Mouse (Mus musculus): Measurements from ENCODE around the gene Slc46a1. TPM values are rescaled to one million over a fixed set of nuclear protein-coding genes. Genes with fewer than 3 reads are reported as not detected.

The Slc46a1 gene
- total RNA-seq, 4 experiments from 2014 or later: 1.4 to 3.3 (median 1.9) TPM

DNA sequence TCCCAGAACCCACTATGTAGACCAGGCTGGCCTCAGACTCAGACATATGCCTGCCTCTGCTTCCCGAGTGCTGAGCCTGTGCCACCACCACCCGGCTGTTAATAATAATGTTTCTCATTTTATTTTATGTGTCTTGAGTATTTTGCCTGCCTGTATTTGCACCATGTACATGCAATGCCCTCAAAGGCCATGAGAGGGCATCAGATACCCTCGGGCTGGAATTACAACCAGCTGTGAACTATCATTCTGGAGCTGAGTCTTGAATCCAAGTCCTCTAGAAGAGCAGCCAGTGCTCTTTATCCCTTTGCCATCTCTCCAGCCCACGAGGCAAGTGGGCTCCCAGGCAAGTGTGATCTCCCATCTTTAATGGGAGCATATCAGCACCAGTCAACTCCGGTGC, 10.2 kb upstream of the Slc46a1 start:
- DNase-seq (ENCODE audit: low spot score): peak; percentile 19

DNA sequence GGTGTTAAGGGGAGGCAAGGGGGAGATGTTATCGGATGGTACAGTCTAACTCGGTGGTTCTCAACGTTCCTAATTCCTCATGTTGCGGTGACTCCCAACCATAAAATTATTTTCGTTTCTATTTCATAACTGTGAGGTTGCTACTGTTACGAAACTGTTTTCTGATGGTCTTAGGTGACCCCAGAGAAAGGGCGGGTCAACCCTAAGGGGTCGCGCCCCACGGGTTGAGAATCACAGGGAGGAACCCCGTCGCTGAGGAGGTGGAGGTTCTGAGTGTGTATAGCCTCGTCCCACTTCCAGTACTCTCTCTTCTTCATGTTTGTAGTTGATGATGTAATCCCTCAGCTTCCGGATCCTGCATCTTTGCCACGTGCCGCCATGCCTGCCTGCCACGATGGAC, 6.8 kb upstream of the Slc46a1 start:
- DNase-seq (ENCODE audit: low spot score): no peak

DNA sequence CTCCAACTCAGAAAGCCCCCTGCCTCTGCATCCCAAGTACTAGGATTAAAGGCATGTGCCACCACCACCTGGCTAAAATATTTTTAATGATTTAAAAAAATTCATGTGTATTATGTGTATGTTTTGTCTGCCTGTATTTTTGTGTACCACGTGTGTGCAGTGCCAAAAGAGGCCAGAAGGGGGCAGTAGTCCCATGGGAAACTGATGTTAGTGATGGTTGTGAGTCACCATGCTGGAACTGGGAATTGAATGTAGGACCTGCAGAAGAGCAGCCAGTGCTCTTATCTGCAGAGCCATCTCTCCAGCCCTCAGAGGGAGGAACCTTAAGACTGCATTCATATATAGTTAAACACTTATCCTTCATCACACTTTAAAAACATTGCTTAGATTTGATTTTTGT, 3.6 kb upstream of the Slc46a1 start:
- no peak for DNase-seq (ENCODE audit: low spot score)

GRCm38 (mm10) chr11:78462669-78463068, 2.8 kb upstream of the Slc46a1 start:
- no peak for DNase-seq (ENCODE audit: low spot score)

DNA sequence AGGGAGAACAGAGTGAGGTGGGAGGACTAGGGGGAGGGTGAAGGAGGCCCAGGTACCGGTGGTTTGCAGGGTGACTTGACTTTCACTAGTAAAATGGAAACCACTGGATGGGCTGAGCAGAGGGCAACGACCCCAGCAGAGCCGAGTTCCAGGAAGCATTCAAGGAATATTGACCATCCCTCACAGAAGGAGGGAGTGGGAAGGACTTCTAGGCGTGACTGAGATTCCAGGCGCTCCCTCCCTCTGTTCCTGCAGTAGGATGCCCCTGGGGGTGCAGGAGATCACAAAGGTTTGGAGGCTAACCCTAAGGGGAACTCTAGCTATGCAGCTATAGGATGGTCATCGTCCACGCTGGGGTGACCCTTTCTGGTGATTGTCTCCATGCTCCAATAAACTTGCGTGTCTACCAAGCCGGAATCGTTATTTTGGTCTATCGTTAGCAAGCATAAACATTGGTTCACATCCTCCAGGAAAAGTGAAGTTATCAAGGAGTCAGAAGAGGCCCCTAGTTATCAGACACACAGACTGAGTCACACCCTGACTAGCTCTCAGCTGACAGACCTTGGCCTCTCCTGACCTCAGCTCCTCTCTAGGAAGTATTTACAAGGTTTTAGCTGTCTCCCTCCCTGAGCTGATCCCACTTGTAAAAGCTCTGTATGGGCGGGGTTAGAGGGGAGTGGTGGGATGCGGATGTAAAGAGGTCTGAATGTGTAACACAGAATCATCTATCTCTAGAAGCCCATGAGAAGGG, 2.0 kb upstream of the Slc46a1 start:
- no peak for DNase-seq (ENCODE audit: low spot score)

DNA sequence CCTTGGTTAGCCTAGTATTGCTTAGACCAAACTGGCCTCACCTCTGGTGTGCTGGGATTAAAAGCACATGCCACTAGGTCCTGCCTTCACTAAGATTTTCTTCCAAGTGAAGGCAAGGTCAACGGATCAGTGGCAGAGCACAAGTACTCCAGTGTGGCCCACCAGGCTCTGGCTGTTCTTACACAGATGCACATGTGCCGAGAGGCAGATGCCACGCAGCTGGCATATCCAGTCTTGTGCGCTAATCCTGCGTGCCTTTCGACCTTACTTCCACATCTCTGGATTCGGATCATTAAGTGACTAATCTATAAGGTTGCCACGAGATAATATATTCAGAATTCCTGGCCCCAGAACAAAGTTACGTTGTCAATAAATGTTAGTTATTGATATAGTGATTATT, 381 bp upstream of the Slc46a1 start:
- no peak for DNase-seq (ENCODE audit: low spot score)

DNA sequence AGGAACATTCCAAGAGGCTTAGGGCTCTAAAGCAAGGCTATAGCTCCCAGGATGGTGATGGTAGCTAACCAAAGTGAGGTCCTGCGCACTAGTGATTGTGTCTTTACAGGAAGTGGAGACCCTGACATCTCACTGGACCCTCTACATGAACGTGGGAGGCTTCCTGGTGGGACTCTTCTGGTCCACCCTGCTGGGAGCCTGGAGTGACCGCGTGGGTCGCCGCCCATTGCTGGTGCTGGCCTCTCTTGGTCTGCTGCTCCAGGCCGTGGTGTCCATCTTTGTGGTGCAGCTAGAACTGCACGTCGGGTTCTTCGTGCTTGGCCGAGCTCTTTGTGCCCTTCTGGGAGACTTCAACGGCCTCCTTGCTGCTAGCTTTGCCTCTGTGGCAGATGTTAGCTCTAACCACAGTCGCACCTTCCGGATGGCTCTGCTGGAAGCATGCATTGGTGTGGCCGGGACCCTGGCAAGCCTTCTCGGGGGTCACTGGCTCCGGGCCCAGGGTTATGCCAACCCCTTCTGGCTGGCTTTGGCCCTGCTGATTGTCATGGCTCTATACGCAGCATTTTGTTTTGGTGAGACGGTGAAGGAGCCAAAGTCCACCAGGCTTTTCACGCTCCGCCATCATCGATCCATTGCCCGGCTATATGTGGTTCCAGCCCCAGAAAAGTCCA, 880 bp downstream of the Slc46a1 start:
- no peak for DNase-seq (ENCODE audit: low spot score)

DNA sequence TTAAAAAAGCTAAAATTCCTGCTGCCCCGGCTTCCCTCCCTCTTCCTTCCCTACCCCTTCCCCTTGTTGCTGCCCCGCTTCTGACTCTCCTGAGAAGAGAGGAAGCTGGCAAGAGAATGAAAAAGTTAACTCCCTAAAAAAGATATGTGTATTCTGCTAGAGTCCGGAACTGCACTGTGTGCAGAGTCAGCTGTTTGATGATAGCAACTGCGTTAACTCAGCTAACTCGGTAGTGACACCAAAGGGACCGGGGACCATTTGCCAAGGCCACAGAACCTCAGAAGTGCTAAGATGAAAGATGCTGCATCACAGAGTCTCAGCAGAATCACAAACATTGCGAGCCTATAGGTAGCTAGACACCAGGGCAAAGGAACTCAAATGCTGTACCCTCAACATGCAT, 2.0 kb downstream of the Slc46a1 start:
- no peak for DNase-seq (ENCODE audit: low spot score)

DNA sequence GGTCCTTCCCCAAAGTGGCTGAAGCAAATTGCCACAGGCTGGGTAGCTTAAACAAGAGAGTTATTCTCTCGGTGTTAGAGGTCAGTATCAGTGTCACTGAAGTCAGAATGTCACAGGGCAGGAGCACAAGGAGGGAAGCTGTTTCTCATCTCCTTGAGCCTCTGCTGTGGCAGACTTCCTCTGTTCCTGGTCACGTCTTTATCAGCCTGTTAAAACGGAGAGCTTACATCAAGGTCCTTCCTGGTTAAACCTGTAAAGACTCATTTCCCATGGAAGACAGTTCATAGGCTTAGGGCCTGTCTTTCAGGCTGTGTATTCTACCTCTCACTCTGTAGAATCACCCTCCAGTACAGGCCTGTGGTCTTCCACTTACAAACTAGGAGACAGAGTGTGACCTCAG, 2.4 kb downstream of the Slc46a1 start:
- DNase-seq (ENCODE audit: low spot score): no peak

GRCm38 (mm10) chr11:78471326-78472103, 6.0 kb downstream of the Slc46a1 start:
- no peak for DNase-seq (ENCODE audit: low spot score)

DNA sequence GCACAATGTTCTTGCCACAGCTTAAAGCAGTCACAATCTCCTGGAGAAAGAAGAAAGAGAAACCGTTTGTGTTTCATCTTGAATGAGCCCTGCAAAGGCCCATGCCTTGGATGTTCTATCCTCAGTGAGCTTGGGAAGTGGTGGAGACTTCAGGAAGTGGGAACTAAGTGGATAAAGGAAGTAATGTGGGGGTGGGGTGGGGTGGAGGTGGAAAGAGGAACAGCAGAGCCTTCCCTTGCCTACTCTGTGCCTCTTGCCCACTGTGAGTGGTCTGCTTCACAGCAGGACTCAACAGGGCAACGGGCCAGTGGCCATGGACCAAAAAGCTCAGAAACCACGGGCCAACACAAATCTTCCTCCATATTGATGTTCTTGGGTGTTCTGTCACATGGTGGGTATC, 9.8 kb downstream of the Slc46a1 start:
- no peak for DNase-seq (ENCODE audit: low spot score)

DNA sequence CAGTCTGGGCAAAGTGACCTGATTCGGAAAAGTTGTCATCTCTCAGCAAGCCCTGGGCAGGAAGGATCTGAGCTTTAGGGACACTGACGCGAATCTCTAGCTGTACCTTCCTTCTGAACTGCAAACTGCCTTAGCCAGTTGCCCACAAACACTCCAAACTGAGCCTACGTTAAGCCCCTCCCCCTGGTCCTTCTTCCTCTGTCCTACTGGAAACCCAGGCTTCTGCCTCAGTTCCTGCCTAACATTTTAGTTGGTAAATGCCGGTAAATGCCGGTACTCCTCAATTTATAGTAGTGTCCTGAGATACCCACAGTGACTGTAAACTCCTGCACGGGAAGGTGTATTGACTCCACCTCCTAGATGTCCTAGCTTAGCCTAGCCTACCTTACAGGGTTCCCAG, 18.1 kb downstream of the Slc46a1 start:
- no peak for DNase-seq (ENCODE audit: low spot score)

- DNase-seq (ENCODE audit: low spot score): peak; percentile 63
Observed at GRCm38 (mm10) chr11:78488168-78488567, 22.7 kb downstream of the Slc46a1 start.

DNA sequence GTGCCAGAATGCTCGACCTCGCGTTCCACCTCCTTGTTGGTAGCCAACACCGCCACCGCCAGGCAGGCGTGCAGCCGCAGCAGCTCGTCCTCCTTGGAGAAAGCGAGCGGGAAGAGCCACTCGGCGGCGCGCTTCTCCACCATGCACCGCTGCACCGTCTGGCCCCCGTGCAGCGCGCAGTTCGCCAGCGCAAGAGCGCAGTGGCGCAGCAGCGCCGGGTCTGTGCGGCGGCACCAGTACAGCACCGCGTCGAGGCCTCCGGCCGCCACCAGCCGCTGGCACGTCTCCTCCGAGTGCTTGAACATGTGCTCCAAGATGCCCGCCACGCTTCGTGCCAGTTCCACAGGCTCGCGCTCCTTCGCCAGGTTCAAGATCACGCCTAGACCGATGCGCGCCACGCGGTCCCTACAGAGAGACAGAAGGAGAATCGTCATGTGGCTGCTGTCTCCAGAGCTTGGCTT, 25.3 kb downstream of the Slc46a1 start:
- DNase-seq (ENCODE audit: low spot score): no peak

DNA sequence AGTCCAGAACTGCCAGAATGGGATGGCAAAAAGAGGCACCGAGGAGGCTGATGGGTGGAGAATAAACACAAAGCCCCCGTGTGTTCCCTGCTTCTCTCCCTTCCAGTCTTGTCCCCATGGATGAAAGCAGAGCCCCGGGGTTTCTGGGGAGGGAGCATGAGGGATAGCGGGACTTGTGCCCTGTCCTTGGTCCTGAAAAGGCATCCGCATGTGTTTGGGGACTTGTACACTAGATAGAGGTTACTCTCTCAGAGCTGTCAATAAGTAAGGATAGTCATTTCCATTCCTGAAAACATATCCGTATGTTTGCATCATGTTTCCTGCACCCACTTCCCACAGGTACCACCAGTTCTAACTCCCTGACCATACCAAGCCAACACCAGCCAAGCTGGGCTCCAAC, 30.4 kb downstream of the Slc46a1 start:
- no peak for DNase-seq (ENCODE audit: low spot score)

- no peak for DNase-seq (ENCODE audit: low spot score)
Observed at GRCm38 (mm10) chr11:78497071-78497541, 31.6 kb downstream of the Slc46a1 start.

DNA sequence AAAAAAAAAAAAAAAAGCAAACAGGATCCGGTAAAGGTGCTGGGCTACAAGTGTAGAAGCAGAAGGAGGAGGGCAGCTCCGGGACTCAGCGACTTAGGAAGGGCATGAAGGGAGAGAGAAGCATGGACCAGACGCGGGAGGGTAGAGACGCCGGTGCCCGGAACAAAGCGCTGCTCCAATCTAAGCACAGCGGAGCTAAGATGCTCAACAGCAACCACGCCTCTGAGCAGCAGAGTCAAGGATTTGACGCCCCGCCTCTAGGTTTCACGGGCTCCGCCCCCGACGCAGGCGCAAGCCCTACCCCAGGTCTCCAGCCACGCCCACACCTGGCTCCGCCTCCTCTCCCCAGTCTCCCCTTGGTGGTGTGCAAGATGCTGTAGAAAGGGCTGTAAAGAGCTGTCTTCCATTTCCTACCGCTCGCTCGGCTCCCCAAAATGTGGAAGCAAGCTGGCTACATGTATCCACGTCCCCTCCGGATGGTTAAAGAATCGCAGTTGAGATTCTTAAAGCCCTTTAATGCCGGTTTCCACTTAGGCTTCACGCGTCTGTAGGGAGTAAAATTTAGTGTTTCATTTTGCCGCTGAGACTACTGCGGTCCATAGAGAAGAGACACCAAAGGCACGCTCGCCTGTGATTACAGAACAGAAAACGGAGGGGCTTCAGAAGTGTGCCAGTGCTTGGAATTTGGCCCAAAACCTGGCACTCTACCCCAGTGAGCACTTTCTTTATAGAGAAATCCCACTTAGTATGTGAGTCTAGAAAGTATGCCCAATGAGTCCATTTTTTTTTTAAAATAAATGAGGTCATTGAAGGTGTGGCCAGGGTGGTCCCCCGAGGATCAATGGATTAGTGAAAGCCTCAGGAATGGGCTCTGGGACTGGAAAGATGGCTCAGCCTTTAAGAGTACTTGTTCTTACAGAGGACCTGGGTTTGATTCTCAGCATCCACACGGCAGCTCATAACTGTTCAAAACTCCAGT, 32.3 kb downstream of the Slc46a1 start, which contains the start of gene Sarm1:
Sarm1 (minus strand) TSS at position 211 of the 979 bp plus-strand sequence.
- DNase-seq (ENCODE audit: low spot score): peak; percentile 91

GRCm38 (mm10) chr11:78499004-78499403, 33.5 kb downstream of the Slc46a1 start, which contains the start of gene Vtn:
Gene Vtn (plus strand): TSS chr11:78499091.
- peak; percentile 39 for DNase-seq (ENCODE audit: low spot score)

- no peak for DNase-seq (ENCODE audit: low spot score)
Observed at GRCm38 (mm10) chr11:78499543-78499942, 34.0 kb downstream of the Slc46a1 start.

GRCm38 (mm10) chr11:78500623-78501202, 35.2 kb downstream of the Slc46a1 start:
- DNase-seq (ENCODE audit: low spot score): no peak

DNA sequence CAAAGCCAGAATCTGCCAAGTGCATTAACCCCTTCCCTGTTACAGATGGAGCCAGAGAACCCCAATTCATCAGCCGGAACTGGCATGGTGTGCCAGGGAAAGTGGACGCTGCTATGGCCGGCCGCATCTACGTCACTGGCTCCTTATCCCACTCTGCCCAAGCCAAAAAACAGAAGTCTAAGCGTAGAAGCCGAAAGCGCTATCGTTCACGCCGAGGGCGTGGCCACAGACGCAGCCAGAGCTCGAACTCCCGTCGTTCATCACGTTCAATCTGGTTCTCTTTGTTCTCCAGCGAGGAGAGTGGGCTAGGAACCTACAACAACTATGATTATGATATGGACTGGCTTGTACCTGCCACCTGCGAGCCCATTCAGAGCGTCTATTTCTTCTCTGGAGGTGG, 36.0 kb downstream of the Slc46a1 start:
- no peak for DNase-seq (ENCODE audit: low spot score)
